Mouse (Mus musculus) 3134 (cell line): ENCODE results near the gene Spice1.
A peak's percentile ranks its signal among the peaks of the same experiment; 100 is the strongest.

Experiments
- DNase-seq: peaks from one replicate; pipeline ENCODE4 v3.0.0-alpha.2; 2011; ENCODE audit warnings: low spot score; ENCODE audit not compliant: insufficient read length; ENCODE audit errors: extremely low read depth

Gene Spice1

DNA sequence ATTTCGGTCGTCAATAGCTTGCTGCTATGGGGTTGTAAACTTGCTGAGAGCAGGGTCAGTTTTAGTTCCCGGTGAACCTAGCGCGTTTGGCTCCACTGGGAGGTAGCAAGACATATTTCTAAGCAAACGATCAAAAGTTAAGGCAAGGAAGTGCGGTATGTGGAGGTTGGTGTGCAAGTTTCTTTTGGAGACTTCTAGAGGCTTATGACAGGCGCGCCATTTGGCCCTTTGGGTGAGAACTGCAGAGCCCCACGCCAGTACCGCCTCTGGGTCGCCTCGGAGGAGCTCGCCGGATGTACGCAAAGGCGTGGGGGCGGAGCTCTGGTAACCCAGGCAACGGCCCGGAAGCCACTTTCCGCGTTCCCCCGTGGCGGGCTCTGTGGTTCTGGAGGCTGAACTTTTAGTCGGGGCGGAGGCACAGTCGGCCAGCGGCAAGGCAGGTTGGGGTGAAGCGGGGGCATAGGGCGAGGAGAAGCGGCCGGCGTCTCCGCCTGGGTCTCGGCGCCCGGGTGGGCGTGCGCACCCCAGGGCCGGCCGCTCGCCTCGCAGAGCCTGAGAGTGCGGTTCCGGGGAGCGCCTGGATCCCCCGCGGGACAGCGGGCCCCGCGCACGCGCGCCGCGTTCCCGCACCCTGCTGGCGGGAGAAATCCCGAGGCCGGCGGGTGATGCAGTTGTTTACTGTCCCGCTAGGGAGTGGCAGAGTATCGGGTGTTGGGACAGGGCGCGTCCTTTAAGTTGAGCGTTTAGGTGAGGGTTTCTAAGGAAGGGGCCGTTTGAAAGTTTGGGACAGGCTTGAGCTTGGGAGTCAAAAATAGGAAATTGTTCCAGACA, at the start of gene Spice1:
Spice1 (plus strand) TSS at position 51 of the 831 bp plus-strand sequence.
- peak; percentile 94 for DNase-seq

DNA sequence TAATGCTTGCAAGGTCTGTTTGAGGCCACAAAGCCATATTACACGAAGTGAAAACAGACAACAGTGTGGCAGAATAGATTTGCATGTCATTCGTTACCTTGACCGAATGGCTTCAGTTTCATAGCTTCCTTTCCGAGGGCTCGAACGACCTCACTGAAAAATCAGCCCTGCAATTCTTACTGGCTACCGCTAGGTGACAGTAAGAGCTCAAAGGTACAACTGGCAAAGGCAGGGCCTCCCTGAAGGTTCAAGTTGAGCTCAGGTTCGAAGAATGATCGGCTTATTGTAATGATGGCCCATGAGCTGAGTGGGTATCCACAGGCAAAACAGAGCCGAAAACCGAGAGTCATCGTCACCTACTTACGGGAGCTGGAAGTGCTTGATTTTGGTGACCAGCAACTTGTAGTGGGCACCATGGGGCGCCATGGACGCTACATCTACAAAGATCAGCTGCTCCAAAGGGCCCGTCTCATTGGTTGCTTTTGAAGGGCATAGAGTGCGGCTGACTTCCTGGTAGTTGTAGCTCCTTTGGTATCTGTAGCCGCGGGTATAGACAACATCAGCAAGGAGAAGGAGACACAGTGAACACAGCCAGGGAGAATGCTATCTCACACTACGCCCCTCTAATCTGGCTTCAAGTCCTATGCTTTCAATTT, 47.4 kb upstream of the Spice1 start:
- no peak for DNase-seq

DNA sequence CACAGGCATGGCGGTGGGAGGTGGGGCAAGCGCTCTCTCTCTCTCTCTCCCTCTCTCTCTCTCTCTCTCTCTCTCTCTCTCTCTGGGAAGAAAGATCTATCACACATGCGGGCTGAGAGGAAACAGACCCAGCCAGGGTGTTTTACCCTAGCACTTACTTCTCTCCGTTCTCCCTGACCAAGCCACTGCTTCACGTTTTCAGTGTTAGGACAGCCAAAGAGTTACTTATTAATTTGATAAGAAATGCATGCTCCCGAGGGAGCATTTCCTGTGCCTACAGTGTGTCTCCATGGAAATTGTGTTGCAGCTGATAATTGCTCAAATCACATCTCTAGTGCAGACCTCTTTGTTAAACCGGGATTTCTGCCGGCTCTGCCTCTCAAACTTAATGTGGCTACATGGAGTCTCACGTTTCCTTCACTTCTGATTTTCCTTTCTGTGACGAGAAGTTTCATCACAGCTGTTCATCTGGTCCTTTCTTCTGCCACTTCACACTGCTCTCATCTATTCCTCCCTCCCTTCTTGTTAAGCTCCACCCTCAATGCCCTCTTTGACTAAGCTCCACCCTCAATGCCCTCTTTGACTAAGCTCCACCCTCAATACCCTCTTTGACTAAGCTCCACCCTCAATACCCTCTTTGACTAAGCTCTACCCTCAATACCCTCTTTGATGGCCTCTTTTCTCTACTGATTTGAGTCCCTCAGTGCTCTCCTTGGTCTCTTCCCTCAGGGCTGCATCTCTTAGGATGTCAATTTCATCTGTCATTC, 44.6 kb upstream of the Spice1 start:
- no peak for DNase-seq

DNA sequence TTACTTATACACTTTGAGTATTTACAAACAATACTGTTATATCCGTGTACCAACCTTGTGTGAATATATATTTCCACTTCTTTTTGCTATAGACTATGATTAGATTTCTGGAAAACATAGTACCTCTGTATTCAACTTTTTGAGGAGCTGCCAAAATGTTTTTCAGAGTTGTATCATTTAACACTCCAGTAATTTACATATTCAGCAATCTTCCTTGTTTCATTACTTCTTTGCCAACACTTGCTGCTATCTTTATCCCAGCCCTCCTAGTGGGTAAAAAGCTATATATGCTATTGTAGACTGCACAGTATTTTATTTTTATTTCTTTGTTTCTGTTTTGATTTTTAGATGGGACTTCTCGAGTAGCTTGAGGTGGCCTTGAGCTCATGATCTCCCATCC, 43.1 kb upstream of the Spice1 start:
- DNase-seq, result no peak

DNA sequence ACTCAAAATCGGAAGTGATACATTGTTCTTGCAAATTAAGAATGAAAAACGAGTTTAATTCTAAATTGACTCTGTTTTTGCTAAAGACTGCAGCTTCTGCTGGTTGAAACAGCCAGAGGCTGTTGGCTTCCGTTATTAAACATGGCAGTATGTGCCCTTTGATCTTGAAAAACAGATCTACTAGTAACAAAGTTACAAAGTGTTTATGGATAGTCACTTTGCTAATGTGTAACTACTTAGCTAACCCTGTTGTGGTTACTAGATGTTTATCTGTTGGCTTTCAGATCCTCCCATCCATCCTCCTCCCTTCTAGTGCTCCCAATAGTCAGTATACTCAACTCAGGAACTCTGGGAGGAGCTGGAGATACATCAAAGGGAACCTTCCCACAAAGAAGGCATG, 41.3 kb upstream of the Spice1 start:
- DNase-seq, result no peak

DNA sequence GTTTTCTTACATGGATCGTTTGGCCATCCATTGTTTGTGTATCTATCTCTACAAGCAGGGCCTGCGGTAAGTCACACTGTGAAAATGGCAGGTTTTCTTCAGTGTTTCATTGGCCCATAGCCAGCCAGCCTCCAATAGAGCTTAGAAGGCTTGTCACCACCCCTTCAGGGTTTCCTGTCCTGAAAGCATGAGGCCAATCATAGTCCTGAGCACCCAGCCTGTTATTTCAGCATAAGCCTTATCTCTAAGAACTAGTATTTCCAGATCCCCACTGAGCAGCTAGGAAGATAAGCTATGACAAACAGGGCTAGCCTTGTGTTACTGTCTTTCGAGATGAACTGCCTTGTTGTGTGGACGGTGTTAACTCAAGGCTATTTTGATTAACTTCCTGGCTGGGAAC, 33.5 kb upstream of the Spice1 start:
- DNase-seq, result no peak

DNA sequence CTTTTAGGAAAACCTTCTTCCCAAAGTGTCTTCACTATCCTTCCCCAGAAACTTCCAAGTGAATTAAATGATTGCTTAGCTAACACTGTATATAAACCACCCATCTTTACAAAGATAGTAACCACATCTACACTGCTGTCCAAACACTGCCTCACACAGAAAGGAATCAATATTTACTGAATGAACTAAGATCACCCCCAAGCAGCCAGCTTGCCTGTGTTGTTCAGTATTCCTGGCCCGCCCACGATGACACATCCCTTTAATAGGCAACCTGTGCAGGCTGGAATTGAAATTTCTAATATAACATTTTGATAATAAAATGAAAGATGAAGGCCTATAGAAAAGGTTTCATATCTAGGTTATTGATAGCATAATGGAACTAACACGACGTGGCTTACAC, 30.6 kb upstream of the Spice1 start:
- DNase-seq, result no peak

DNA sequence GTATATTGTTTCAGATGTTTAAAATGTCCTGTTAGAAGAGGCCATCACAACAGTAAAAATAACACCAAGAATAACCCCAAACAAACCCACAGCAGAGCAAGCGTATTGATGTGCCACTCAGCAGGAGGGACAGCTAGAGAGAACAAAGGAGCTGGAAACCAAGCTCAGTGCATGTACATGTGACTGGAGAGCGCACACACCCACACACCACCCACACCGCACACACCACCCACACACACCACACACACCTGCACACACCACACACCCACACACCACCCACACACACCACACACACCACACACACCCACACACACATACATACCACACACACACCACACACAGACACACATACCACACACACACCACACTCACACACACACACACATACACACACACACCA, 26.7 kb upstream of the Spice1 start:
- DNase-seq, result no peak

DNA sequence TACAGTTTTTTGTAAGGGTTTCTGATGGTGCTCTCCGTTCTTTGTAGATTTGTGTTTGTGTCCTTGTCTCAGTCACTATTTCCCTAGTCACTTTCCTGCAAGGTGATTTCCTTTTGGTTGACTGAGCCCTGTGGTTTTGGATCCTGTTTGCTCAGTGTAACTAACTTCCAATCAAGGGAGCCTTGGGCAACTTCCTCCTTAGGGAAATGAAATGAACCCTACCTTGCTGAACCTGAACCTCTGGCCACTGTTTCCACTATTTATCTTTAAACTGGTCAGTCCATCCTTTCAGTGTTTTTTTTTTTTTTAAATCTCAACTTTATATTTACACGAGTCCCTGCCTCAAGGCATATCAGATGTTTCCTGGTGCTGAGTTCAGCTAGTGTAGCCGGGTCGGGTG, 18.3 kb upstream of the Spice1 start:
- DNase-seq, result no peak

DNA sequence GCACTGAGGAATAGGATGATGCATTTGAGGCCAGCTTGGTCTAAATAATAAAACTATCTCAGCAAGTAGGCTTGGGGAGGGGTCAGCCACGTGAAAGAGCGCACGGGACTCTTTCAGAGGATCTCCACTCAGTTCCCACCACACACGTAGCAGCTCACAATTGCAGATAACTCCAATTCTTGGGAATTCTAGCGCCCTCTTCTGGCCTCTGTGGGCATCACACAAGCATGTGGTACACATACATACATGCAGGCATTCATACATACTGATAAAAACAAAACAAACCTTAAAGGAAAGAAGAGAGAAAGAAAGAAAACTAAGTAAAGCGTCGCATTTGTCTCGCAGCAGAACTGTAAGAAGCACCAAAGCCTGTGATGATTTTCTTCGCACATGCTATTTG, 16.3 kb upstream of the Spice1 start:
- DNase-seq, result no peak

DNA sequence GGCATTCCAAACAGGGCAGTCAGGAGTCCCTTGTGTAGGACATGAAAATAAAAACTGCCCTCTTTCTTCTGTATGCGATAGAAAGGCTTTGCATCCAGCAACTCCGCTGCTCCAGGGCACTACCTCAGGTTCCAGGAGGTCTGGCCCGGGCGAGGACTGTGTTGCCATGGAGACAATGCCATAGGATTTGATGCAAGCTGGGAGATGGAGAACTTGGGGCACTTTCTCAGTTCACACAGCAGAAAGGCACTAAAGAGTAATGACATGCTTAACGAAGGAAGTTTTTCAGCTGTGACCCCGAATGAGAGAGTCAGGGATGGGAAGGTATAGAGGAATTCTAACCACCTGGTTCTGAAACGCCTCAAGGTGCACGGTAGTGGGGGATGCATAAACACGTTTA, 15.8 kb upstream of the Spice1 start:
- DNase-seq, result no peak

DNA sequence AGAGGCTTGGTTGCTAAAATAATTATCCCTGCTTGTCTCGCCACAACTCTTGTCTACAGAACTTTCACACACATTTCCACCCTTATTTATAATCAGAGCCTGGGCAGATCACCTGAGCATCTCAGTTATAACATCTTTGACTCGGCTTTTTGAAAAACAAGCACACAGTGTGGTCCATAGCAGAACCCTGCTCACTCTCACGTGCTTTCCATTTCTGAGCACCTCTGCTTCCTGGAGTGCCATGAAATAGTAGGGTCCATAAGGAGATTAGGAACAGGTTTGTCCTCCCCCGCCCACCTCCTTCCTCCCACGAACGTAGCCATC, 15.3 kb upstream of the Spice1 start:
- DNase-seq, result no peak

DNA sequence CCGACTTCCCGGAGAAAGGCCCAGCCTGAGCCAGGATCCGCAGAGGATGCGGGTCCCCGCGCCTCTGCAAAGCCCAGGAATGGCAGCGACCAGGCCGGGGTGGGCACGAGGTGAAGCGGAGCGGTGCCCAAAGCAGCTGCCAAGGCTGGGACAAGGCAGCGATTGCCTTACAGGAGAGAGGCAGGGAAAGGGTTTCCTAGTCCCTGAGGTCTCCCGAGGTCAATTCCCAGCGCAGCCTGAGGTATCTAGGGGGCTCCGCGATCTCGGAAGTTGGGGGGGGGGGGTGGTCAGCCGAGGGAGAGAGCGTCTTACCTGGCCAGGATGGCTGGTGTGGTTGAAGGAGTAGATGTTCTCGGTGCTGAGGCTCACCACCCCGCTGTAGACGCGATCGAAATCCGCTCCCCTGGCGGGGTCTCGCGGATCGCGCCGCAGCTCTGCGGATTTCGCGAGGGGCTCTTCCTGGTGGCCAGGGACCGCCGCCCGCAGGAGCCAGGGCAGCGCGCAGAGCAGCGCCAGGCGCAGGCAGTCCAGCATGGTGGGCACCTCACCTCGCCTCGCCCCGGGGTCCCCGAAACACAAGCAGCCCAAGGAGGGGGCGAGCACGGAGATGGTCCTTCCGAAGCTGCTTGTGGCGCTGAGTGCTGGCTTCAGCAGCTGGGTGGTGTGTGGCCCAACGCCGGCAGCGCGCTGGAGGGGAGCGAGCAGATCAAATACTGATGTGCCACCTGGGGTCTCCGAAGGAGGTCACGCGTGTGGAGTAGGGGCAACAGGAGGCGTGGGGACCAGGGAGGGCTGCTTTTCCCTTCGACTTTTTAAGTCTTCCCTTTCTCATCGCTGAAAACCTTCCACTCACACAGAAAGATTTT, 14.7 kb upstream of the Spice1 start:
- no peak for DNase-seq

DNA sequence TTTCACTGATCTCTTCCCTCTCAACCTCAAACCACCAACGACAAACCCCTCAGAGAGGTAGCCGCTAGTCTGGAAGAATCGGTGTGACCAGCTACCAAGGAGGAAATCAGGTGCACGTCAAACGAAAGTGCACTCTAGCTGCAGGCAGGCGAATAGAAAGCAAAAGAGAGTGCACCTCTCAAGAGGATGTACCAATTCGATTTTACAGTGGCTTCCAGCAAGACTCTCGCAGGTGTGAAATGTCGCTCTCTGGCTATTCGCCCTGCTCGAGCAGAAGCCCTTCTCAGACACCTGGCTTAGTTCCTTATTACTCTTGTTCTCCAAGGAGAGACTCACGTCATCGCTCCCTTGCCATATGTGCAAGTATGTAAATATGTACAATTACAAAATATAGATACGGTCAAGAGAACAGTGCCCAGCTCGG, 14.0 kb upstream of the Spice1 start, which contains the start of gene Sidt1:
Sidt1 (minus strand) TSS at position 336 of the 424 bp plus-strand sequence.
- DNase-seq, result no peak

DNA sequence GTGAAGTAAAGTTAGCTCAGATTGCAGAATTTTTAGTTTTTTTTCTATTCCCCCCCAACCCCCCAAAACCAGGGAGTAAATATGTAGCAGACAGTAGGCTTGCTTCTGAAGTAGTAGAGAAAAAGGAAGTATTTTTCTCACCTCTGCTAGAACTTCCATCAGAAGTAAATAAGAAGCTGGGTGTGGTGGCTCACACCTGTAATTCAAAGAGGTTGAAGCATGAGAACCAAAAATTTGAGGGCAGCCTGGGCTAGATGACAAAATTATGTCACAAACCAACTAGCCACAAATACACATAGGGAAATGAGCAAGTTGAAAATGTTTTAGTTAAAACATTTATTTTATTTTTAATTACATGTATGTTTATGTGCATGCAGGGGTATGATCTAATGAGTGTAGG, 9.4 kb upstream of the Spice1 start:
- no peak for DNase-seq

DNA sequence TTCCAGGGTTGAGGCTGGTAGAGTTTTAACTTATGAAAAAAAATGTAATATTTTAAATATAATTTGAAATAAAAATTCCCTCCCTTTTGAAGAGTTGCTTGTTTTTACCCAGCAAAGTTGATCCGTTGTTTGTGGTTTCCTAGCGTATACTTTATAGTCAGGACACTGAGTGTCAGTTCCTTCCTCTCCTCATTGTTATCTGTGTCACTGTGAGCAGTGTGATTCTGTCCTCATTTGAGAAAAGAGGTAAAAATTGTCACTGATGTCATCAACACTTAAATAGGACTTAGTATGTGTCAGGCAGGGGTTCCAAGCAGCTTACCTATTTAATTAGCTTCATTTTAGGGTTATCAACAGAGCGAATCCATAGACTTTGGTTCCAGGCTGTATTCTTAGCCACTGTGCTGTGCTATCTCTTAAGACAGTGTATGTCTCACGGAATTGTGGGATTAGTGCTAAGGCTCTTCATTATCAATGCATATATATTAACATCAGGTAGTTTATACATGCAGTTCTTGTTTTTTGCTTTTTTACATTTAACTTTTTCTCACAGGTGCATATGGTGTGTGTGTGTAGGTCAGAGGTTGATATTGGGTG, 3.0 kb downstream of the Spice1 start:
- DNase-seq, result no peak

DNA sequence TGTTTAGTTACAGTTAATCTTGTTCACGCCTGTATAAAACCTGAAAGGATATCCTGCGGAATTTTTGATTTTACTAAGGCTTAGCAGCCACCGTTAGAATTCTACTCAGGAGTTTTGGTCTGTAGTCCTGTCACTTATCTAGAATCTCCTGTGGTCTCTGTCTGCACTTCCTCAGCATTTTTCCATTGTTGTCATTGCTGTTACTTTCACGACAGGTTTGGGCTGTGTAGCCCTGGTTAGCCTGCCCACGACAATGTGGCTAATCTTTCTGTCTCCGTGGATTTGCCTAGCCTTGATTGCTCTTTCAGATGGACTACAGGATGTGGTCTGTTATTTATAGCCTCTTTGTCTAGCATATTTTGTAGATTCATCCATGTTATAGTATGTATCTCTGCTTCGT, 9.4 kb downstream of the Spice1 start:
- DNase-seq, result no peak

DNA sequence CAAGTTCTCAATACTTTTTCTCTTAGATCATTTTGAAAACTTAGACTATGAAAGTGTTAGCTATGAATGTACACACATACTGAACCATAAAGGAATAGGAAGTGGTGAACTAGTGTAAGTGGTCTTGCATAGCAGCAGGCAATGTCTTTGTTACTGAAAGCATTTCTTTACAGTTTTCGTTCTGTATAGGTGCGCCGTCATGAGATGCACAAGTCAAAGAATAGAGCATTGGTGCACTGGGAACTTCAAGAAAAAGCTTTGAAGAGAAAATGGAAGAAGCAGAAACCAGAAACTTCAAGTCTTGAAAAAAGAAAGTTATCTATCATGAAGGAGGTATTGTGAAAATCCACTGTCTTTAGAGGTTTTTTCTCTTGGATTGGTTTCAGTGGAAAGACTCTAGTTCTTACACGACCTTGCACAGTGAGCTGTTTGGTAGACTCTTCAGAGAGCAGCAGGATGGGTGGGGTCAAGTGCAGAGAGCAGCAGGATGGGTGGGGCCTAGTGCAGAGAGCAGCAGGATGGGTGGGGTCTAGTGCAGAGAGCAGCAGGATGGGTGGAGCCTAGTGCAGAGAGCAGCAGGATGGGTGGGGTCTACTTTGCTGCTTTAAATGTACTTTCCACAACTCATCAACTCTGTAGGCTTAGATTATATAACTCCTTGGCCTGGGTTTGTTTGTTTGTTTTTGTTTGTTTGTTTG, 10.8 kb downstream of the Spice1 start:
- DNase-seq, result peak; percentile 33
